Mouse (Mus musculus): ENCODE data around the gene Cald1.

The Cald1 gene

GRCm38 (mm10) chr6:34615419-34615818 lies 17.1 kb downstream of the Cald1 start:
- no peak for DNase-seq

- no peak for DNase-seq
These were observed 21.2 kb downstream of the Cald1 start for GRCm38 (mm10) chr6:34619494-34619893.

- DNase-seq, result no peak
These were observed 21.9 kb downstream of the Cald1 start for GRCm38 (mm10) chr6:34620242-34620641.

- DNase-seq, result no peak
These were observed 24.6 kb downstream of the Cald1 start for GRCm38 (mm10) chr6:34622865-34623264.

GRCm38 (mm10) chr6:34623290-34623689 lies 25.0 kb downstream of the Cald1 start:
- DNase-seq, result no peak

- no peak for DNase-seq
These were observed 26.2 kb downstream of the Cald1 start for GRCm38 (mm10) chr6:34624536-34624935.

GRCm38 (mm10) chr6:34626586-34627245 lies 28.4 kb downstream of the Cald1 start:
- DNase-seq, result no peak

- DNase-seq, result no peak
These were observed 29.8 kb downstream of the Cald1 start for GRCm38 (mm10) chr6:34628131-34628530.

GRCm38 (mm10) chr6:34633776-34634175 lies 35.5 kb downstream of the Cald1 start:
- DNase-seq, result no peak

- DNase-seq, result no peak
These were observed 39.5 kb downstream of the Cald1 start for GRCm38 (mm10) chr6:34637588-34638438.

GRCm38 (mm10) chr6:34638667-34639066 lies 40.4 kb downstream of the Cald1 start:
- no peak for DNase-seq

- no peak for DNase-seq
These were observed 41.9 kb downstream of the Cald1 start for GRCm38 (mm10) chr6:34640226-34640625.

- no peak for DNase-seq
These were observed 42.8 kb downstream of the Cald1 start for GRCm38 (mm10) chr6:34641081-34641480.

- no peak for DNase-seq
These were observed 43.8 kb downstream of the Cald1 start for GRCm38 (mm10) chr6:34642075-34642547.

- DNase-seq, result no peak
These were observed 49.9 kb downstream of the Cald1 start for GRCm38 (mm10) chr6:34648017-34648787.

- no peak for DNase-seq
These were observed 53.0 kb downstream of the Cald1 start for GRCm38 (mm10) chr6:34651298-34651697.

- DNase-seq, result no peak
These were observed 57.4 kb downstream of the Cald1 start for GRCm38 (mm10) chr6:34655719-34656118.

- DNase-seq, result no peak
These were observed 60.5 kb downstream of the Cald1 start for GRCm38 (mm10) chr6:34658791-34659190.

- DNase-seq, result peak; percentile 3
These were observed 62.4 kb downstream of the Cald1 start for GRCm38 (mm10) chr6:34660724-34661123.

GRCm38 (mm10) chr6:34662626-34663025 lies 64.3 kb downstream of the Cald1 start:
- no peak for DNase-seq

- DNase-seq, result peak; percentile 15
These were observed 66.0 kb downstream of the Cald1 start for GRCm38 (mm10) chr6:34664291-34664690.

GRCm38 (mm10) chr6:34664749-34665148 lies 66.4 kb downstream of the Cald1 start:
- no peak for DNase-seq

GRCm38 (mm10) chr6:34668739-34669254 lies 70.5 kb downstream of the Cald1 start:
- DNase-seq, result no peak
